Mouse (Mus musculus) kidney, embryonic 15.5 days (tissue): ENCODE results near the gene Fmnl2. TPM values are rescaled to one million over a fixed set of nuclear protein-coding genes. Genes with fewer than 3 reads are reported as not detected.

Experiments used
- ATAC-seq: fragments of 200-750 bp; cut with Nextera tagmentation; replicated peaks from 2 replicates; pipeline ENCODE4 v1.8.0; 2017; ENCODE audit warnings: moderate TSS enrichment; ENCODE audit not compliant: low FRiP score
- H3K27ac ChIP-seq: fragments of 300-500 bp; sonication (generic); 2 replicates; pipeline ENCODE4 v1.5.1; 2015; ENCODE audit warnings: mild to moderate bottlenecking, inconsistent platforms
- H3K27me3 ChIP-seq: fragments of 300-500 bp; sonication (generic); 2 replicates; pipeline ENCODE4 v1.6.1; 2015; ENCODE audit warnings: inconsistent platforms
- H3K36me3 ChIP-seq: fragments of 300-500 bp; sonication (generic); 2 replicates; pipeline ENCODE4 v1.6.1; 2015; ENCODE audit warnings: inconsistent platforms
- H3K4me1 ChIP-seq: fragments of 300-500 bp; sonication (generic); 2 replicates; pipeline ENCODE4 v1.6.1; 2015; ENCODE audit warnings: inconsistent platforms
- H3K4me2 ChIP-seq: fragments of 300-500 bp; sonication (generic); 2 replicates; pipeline ENCODE4 v1.6.1; 2015; ENCODE audit warnings: moderate library complexity, mild to moderate bottlenecking, inconsistent platforms
- H3K4me3 ChIP-seq: fragments of 300-500 bp; sonication (generic); replicated peaks from 2 replicates; pipeline ENCODE4 v1.5.1; 2015; ENCODE audit warnings: mild to moderate bottlenecking, inconsistent platforms
- H3K9ac ChIP-seq: fragments of 300-500 bp; sonication (generic); 2 replicates; pipeline ENCODE4 v1.6.1; 2015; ENCODE audit warnings: mild to moderate bottlenecking, inconsistent platforms
- H3K9me3 ChIP-seq: fragments of 300-500 bp; sonication (generic); replicated peaks from 2 replicates; pipeline ENCODE4 v1.6.1; 2016; ENCODE audit warnings: inconsistent platforms
- WGBS: fragments of 180-500 bp; shearing (Covaris S2); methylation state at CpG from one replicate; pipeline ENCODE4 v1.1.7; 2015; ENCODE audit warnings: mixed read lengths; 5-methylcytosine and 5-hydroxymethylcytosine counted together
- polyA plus RNA-seq: library from polyadenylated mRNA; unstranded; fragments of >200 nt; fragmentation: Nextera tagmentation; extraction: Ambion mirVana; gene quantifications from 2 replicates; pipeline ENCODE4 v1.2.1, GENCODE M21; 2015

The Fmnl2 gene
- polyA plus RNA-seq, 1 experiment from 2014 or later: 8.0 TPM

DNA sequence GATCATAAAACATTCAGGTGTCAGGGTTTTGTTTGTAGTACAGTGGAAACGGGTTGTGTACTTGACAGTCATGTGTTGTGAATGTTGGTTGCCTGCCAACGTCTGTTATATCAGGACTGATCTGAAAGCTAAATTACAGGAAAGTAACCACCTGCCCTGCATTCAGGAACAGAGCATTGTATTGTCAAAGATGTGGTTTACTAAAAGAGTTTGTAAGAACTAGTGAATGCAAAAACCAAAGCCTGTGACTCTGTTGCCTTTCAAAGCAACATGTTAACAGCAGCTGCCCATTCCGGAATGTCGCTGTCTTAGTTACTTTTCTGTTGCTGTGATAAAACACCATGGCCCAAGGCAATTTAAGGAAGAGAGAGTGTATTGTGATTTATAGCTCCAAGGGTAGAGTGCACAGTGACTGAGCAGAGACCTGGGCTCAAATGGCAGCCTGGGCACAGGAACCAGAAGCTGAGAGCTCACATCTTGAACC, 121.7 kb downstream of the Fmnl2 start:
- WGBS: 5% methylated on average over 4 of the region's 4 CpGs
- peak overlapping the region; percentile 79 for H3K27ac ChIP-seq
- ATAC-seq: peak; percentile 80

DNA sequence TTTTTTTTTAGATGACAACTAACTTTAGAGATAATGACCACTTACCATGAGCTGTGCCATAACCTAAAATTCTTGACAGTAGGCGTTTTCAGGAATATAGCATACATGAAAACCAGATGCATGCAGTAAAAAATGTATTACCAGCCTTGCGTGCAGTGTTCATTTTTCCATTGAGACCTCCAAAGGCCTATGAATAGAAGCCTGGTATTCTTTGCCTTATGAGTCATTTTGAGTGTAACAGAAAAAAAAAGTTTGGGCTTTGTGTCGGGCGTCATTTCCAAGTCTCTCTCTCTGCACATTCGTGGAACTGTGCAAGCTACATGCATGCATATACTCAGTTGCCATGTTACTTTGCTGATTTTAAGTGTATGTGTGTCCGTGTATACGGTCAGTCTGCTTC, 123.5 kb downstream of the Fmnl2 start:
- Histone ChIP-seq H3K4me2 (no peak overlapping the region), H3K36me3 (no peaks in the 10 kb centered on the region), H3K27ac (peak overlapping the region; percentile 79), H3K27me3 (no peaks in the 10 kb centered on the region), H3K4me3 (no peak overlapping the region), H3K4me1 (peaks cover 61% of the 10 kb centered on the region), H3K9me3 (no peaks in the 10 kb centered on the region), H3K9ac (no peak overlapping the region)
- ATAC-seq: no peak
- WGBS: 85% methylated on average over 7 of the region's 7 CpGs

More for the DNA sequence above, 121.7 kb downstream of the Fmnl2 start:
- H3K27me3 ChIP-seq: no peaks in the 10 kb centered on the region
- H3K36me3 ChIP-seq: no peaks in the 10 kb centered on the region
- no peak overlapping the region for H3K4me3 ChIP-seq
- no peak overlapping the region for H3K9ac ChIP-seq
- H3K9me3 ChIP-seq: no peaks in the 10 kb centered on the region
- peaks cover 47% of the 10 kb centered on the region for H3K4me1 ChIP-seq
- H3K4me2 ChIP-seq: no peak overlapping the region

DNA sequence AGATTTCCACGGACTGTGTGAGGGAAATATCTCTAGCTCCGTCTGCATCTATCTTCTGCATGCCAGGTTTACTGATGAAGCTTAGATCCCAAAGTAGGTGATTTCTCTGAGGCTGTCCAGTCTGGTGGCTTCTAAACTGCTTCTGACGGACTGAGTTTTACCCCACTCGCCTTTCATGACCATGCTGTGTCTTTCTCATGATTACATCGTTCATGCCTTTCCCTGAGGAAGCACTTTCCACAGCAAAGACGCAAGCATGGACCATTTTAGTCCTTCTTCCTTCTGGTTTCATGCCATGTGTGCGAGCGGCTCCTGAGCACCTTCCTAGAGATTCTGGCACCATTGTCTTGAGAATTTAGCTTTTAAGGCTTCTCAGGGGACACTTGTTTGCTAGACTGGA, 123.9 kb downstream of the Fmnl2 start:
- no peak overlapping the region for H3K4me3 ChIP-seq
- no peaks in the 10 kb centered on the region for H3K9me3 ChIP-seq
- no peak for ATAC-seq
- H3K4me2 ChIP-seq: no peak overlapping the region
- no peak overlapping the region for H3K9ac ChIP-seq
- H3K27ac ChIP-seq: peak overlapping the region; percentile 79; the same call in 1 of the 2 replicates
- no peaks in the 10 kb centered on the region for H3K27me3 ChIP-seq
- 89% methylated on average over 8 of the region's 8 CpGs for WGBS
- H3K36me3 ChIP-seq: no peaks in the 10 kb centered on the region
- peaks cover 61% of the 10 kb centered on the region for H3K4me1 ChIP-seq

DNA sequence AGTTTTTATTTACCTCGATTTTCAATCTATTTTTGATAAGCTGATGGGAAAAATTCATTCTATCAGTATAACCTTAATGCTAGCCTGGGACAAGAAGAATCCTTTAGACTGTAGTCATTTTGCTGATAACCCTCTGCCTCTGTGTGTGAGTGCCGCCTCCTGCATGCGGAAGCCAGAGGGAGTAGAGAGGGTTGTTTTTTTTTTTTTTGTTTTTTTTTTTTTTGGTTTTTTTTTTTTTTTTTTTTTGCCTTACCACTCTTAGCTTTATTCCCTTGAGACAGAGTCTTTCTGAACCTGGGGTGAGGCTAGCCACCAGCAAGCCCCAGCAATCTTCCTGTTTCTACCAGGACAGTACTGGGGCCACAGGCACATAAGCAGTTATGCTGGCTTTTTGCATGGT, 124.8 kb downstream of the Fmnl2 start:
- no peak overlapping the region for H3K4me2 ChIP-seq
- no peak overlapping the region for H3K9ac ChIP-seq
- H3K36me3 ChIP-seq: no peaks in the 10 kb centered on the region
- WGBS: 88% methylated on average over 3 of the region's 3 CpGs
- H3K27ac ChIP-seq: no peak overlapping the region
- no peaks in the 10 kb centered on the region for H3K27me3 ChIP-seq
- ATAC-seq: no peak
- no peak overlapping the region for H3K4me3 ChIP-seq
- peaks cover 57% of the 10 kb centered on the region for H3K4me1 ChIP-seq
- H3K9me3 ChIP-seq: no peaks in the 10 kb centered on the region

DNA sequence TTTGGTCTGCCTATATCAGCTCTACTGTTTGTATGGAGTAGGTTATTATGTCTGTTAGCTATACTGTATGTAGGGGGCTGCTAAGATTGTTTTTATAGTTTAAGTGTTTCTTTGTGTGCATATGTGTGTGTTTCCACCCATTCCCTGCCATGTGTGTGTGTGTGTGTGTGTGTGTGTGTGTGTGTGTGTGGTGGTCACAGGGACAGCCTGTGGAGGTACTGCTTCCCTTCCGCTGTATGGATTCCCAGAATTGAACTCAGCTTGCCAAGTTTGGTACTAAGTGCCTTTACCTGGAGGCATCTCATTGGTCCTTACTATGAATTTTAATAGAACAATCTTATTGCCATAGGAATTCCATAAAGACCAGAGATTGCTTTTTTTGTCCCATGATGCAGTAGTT, 126.9 kb downstream of the Fmnl2 start:
- H3K4me3 ChIP-seq: no peak overlapping the region
- 86% methylated on average over 1 of the region's 1 CpGs for WGBS
- H3K4me2 ChIP-seq: no peak overlapping the region
- H3K27me3 ChIP-seq: no peaks in the 10 kb centered on the region
- no peak for ATAC-seq
- no peak overlapping the region for H3K27ac ChIP-seq
- no peaks in the 10 kb centered on the region for H3K36me3 ChIP-seq
- H3K9me3 ChIP-seq: no peaks in the 10 kb centered on the region
- peaks cover 45% of the 10 kb centered on the region for H3K4me1 ChIP-seq
- no peak overlapping the region for H3K9ac ChIP-seq

DNA sequence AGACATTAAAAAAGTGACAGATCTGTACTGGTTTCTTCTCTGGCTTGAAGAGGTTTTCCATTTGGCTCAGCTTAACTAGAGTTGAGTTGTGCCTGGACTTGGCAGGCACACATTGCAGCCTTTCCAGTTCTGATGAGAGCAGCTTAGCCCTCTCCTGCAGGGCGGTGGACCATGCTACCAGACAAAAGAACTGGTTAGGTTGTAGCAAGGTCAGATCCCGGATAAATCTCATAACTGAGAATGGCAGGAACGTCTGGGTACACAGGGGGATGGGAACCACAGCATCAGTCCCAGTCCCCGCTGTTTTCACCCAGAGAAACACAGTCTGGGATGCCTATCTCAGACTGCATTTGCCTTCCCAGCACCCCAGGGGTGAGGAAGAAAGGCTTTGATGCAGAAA, 127.5 kb downstream of the Fmnl2 start:
- WGBS: 40% methylated on average over 4 of the region's 4 CpGs
- ATAC-seq: no peak; the same call in 1 of the 2 replicates
- peaks cover 39% of the 10 kb centered on the region for H3K4me1 ChIP-seq
- H3K9me3 ChIP-seq: no peaks in the 10 kb centered on the region
- H3K36me3 ChIP-seq: no peaks in the 10 kb centered on the region
- H3K27ac ChIP-seq: no peak overlapping the region
- no peaks in the 10 kb centered on the region for H3K27me3 ChIP-seq
- H3K4me2 ChIP-seq: no peak overlapping the region
- no peak overlapping the region for H3K9ac ChIP-seq
- H3K4me3 ChIP-seq: no peak overlapping the region

DNA sequence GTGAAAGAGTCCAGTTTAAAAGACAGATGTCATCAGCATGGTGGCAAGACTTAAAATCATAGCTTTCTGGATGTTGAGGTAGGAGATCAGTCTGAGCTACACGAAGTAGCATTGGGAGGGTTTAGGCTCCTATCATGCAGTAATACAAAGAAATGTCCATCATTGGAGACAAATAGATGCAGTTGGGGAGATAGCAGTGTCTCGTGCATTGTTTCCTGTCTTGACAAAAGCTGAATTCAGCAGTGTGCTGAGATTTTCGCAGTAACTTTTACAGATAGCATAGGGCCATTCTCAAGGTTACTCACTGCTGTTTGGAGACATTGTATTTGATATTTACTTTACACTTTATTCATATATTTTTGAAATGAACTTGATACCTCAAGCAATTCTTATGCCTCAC, 128.7 kb downstream of the Fmnl2 start:
- no peak for ATAC-seq
- 76% methylated on average over 3 of the region's 3 CpGs for WGBS
- Histone ChIP-seq H3K4me1 (peaks cover 34% of the 10 kb centered on the region), H3K36me3 (no peaks in the 10 kb centered on the region), H3K9me3 (no peaks in the 10 kb centered on the region), H3K4me3 (no peak overlapping the region), H3K27ac (no peak overlapping the region), H3K9ac (no peak overlapping the region), H3K4me2 (no peak overlapping the region), H3K27me3 (no peaks in the 10 kb centered on the region)

DNA sequence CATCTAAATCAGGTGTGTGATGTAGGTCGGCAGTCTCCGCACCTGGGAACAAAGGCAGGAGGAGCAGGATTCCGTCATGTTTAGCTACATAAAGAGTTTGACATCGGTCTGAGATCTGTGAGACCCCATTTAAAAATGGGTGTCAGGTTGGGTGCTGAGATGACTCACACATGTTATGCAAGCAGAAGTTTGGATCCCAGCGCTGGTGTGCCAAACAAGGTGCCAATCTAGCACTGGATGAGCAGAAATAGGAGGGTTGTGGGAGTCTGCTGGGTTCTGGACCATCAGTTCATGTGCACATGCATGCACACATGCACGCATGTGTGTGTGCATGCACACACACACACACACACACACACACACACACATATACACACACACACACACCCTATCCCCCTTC, 129.4 kb downstream of the Fmnl2 start:
- H3K9ac ChIP-seq: no peak overlapping the region
- H3K4me3 ChIP-seq: no peak overlapping the region
- no peak for ATAC-seq
- no peaks in the 10 kb centered on the region for H3K27me3 ChIP-seq
- H3K4me2 ChIP-seq: no peak overlapping the region
- no peaks in the 10 kb centered on the region for H3K9me3 ChIP-seq
- WGBS: 91% methylated on average over 6 of the region's 6 CpGs
- peaks cover 40% of the 10 kb centered on the region for H3K4me1 ChIP-seq
- 0 out of 2 replicates have a peak overlapping the region, but pooled peaks have one; percentile 41 for H3K27ac ChIP-seq
- H3K36me3 ChIP-seq: no peaks in the 10 kb centered on the region

DNA sequence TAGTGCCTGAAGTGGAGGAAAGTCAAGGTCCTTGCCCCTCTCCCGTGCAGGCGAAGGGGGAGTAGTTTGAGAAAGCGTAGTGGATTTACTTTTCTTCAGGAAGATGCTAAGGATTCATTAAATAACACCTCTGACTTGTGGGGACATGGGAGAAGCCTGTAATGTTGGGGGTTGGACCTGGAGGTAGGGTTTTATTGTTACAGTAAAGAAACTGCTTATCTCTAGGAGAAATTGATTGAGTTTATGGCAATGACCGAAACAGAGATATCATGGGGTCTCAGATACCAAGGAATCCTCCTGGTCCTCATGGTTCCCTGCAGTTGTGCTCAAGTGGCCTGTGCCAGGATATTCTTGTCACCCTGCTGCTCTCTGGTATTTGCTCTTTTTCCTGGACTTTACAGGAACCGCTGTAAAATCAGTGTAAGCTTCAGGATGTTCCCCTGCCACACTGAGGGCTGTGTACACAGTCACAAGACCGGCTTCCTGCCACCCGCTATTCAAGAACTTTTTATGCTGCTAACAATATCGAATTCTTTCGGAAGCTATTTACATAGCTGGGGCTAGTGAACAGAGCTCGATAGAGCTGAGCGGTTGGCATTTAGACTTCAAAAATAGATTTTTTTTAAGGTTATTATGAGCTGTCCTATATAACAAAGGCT, 130.1 kb downstream of the Fmnl2 start:
- H3K36me3 ChIP-seq: no peaks in the 10 kb centered on the region
- H3K9me3 ChIP-seq: no peaks in the 10 kb centered on the region
- H3K4me2 ChIP-seq: no peak overlapping the region
- H3K4me1 ChIP-seq: peaks cover 40% of the 10 kb centered on the region
- WGBS: 37% methylated on average over 11 of the region's 11 CpGs
- H3K27me3 ChIP-seq: no peaks in the 10 kb centered on the region
- ATAC-seq: no peak
- no peak overlapping the region for H3K4me3 ChIP-seq
- H3K27ac ChIP-seq: peak overlapping the region; percentile 41
- H3K9ac ChIP-seq: no peak overlapping the region

DNA sequence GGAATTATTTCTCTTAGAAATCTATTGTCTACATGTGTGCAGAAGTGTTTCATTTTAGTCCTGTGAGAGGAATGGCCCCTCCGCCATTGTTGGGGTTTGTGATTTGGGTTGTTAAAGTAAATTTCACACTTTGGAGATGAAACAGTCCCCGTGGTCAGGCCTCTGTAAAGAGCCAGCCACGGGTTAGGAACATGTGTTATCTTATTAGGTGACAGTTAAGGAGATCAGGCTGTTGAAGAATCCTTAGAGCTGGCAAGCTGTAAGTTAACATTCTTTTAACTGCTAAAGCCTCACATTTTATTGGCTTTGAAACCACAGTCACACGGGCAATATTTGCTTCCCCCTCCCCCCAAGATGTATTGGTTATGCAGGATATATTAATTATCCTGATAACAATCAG, 131.7 kb downstream of the Fmnl2 start:
- Histone ChIP-seq H3K4me3 (no peak overlapping the region), H3K36me3 (no peaks in the 10 kb centered on the region), H3K4me2 (no peak overlapping the region), H3K9me3 (no peaks in the 10 kb centered on the region), H3K9ac (no peak overlapping the region), H3K27me3 (no peaks in the 10 kb centered on the region), H3K27ac (no peak overlapping the region), H3K4me1 (peaks cover 43% of the 10 kb centered on the region)
- WGBS: 63% methylated on average over 4 of the region's 4 CpGs
- no peak for ATAC-seq

DNA sequence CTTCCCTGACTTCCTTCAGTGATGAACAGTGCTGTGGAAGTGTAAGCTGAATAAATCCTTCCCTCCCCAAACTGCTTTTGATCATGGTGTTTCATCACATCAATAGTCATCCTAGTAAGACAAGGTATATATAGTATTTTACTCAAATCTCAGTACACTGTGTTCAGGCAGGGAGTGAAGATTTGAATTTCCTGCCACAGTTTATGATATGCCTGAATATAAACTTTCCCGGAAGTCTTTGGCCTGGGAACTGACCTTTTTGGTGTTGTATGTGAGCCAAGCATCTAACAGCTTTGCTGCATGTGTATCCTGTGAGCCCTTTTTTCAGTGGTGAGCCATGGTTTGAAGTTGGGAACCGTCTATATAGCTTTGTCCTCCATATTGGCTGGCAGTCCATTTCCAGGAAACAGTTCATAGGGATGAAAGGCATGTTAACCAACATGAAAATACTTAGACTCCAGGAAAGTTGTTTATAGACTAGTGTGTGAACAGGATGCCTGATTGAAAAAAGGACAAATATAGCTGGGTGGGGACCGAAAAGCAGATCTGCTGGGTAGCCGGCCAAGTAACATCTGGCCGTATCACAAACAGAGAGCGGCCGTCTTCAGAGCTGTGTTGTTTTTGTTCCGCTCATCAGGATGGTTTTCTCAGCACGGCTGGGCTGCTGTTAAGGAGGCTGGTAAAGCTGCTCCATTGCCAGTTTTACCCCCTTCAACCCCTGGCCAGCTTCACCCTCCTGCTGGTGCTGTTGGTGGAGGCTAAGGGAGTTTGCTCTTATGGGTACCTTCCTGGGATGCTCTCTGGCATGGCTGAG, 133.4 kb downstream of the Fmnl2 start:
- Histone ChIP-seq H3K27ac (peak overlapping the region; percentile 78), H3K4me3 (no peak overlapping the region), H3K36me3 (no peaks in the 10 kb centered on the region), H3K4me2 (peak overlapping the region; percentile 37), H3K27me3 (no peaks in the 10 kb centered on the region), H3K4me1 (peaks cover 34% of the 10 kb centered on the region), H3K9me3 (no peaks in the 10 kb centered on the region), H3K9ac (no peak overlapping the region)
- ATAC-seq: no peak
- WGBS: 38% methylated on average over 9 of the region's 9 CpGs

DNA sequence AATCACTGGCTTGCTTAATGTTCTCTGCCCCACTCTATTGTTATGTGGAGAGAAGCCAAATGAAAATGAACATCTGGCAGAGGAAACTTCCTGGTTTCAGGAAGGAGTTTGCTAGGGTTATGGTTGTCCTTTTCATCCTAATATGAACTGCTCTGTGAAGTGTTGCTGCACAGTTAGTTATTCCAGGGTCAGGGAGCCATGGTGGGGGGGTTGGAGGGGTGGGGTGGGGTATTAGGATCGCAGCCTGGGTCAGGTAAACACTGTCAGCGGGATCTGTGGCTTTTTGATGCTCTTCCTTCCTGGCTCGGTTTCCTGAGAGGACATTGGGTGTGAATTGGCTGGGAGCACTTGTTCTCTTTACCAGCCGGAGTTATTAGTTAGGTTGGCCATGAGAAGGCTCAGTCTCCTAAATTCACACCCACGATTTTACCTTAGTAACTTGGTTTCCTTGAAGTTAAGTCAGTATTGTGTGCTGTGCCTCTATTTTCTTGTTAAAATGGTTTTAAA, 134.1 kb downstream of the Fmnl2 start:
- 0 out of 2 replicates have a peak, but pooled peaks have one; percentile 33 for ATAC-seq

More for the DNA sequence above, 134.1 kb downstream of the Fmnl2 start:
- no peaks in the 10 kb centered on the region for H3K9me3 ChIP-seq
- H3K27me3 ChIP-seq: no peaks in the 10 kb centered on the region
- 34% methylated on average over 5 of the region's 5 CpGs for WGBS
- no peak overlapping the region for H3K4me3 ChIP-seq
- peak overlapping the region; percentile 78 for H3K27ac ChIP-seq
- H3K9ac ChIP-seq: no peak overlapping the region
- H3K36me3 ChIP-seq: no peaks in the 10 kb centered on the region
- H3K4me1 ChIP-seq: peaks cover 32% of the 10 kb centered on the region
- H3K4me2 ChIP-seq: peak overlapping the region; percentile 37
